Mouse (Mus musculus) myocyte (in vitro differentiated cells): ENCODE measurements around the gene Pprc1. TPM values are rescaled to one million over a fixed set of nuclear protein-coding genes. Genes with fewer than 3 reads are reported as not detected.

Source experiments
- H3K27me3 ChIP-seq: one replicate; pipeline ENCODE4 v1.6.1; 2011; ENCODE audit not compliant: control insufficient read depth, insufficient read depth, insufficient read length
- H3K36me3 ChIP-seq: one replicate; pipeline ENCODE4 v1.6.1; 2011; ENCODE audit not compliant: control insufficient read depth, insufficient read depth
- H3K4me2 ChIP-seq: one replicate; pipeline ENCODE4 v1.6.1; 2011; ENCODE audit warnings: low read depth, control low read depth
- H3K4me3 ChIP-seq: one replicate; pipeline ENCODE4 v1.5.1; 2011; ENCODE audit warnings: mild to moderate bottlenecking, control low read depth, moderate library complexity
- H3K79me2 ChIP-seq: one replicate; pipeline ENCODE4 v1.6.1; 2011; ENCODE audit not compliant: control insufficient read depth, insufficient read depth
- H3ac ChIP-seq: one replicate; pipeline ENCODE4 v1.6.1; 2011; ENCODE audit not compliant: control insufficient read depth, insufficient read length
- CEBPB ChIP-seq: IDR thresholded peaks from 2 replicates; pipeline ENCODE4 v1.6.1; 2011; ENCODE audit warnings: mild to moderate bottlenecking, moderate library complexity; ENCODE audit not compliant: poor library complexity, insufficient read depth, severe bottlenecking
- E2F4 ChIP-seq: IDR thresholded peaks from one replicate; pipeline ENCODE4 v1.6.1; 2011; ENCODE audit warnings: mild to moderate bottlenecking, control low read depth, moderate library complexity; ENCODE audit not compliant: insufficient read depth
- MAX ChIP-seq: IDR thresholded peaks from one replicate; pipeline ENCODE4 v1.6.1; 2011; ENCODE audit warnings: low read depth, mild to moderate bottlenecking, control low read depth
- MYOD1 ChIP-seq, 3 experiments: IDR thresholded peaks; one replicate each; pipeline ENCODE4 v1.6.1; 2011; ENCODE audit warnings: control low read depth in 2 of 3, low read depth in 2 of 3, mild to moderate bottlenecking in 2 of 3, moderate library complexity in 1 of 3; ENCODE audit not compliant: insufficient read length in 2 of 3, control insufficient read depth in 1 of 3
- MYOG ChIP-seq, 3 experiments: IDR thresholded peaks; one replicate each; pipeline ENCODE4 v1.6.1; 2011; ENCODE audit warnings: control low read depth in 2 of 3, low read depth in 2 of 3, mild to moderate bottlenecking in 2 of 3; ENCODE audit not compliant: insufficient read length in 2 of 3, control insufficient read depth in 1 of 3, insufficient read depth in 1 of 3
- POLR2A ChIP-seq: IDR thresholded peaks from one replicate; pipeline ENCODE4 v1.6.1; 2011; ENCODE audit warnings: low read depth, mild to moderate bottlenecking, control low read depth, moderate library complexity; ENCODE audit not compliant: insufficient read length
- POLR2AphosphoS2 ChIP-seq: IDR thresholded peaks from one replicate; pipeline ENCODE4 v1.6.1; 2011; ENCODE audit warnings: low read depth, control low read depth; ENCODE audit not compliant: insufficient read length
- REST ChIP-seq: IDR thresholded peaks from one replicate; pipeline ENCODE4 v1.6.1; 2011; ENCODE audit warnings: mild to moderate bottlenecking, control low read depth, moderate library complexity; ENCODE audit not compliant: insufficient read depth, insufficient read length
- SRF ChIP-seq: IDR thresholded peaks from one replicate; pipeline ENCODE4 v1.6.1; 2011; ENCODE audit warnings: low read depth; ENCODE audit not compliant: control insufficient read depth, insufficient read length
- TCF12 ChIP-seq: IDR thresholded peaks from one replicate; pipeline ENCODE4 v1.6.1; 2011; ENCODE audit warnings: mild to moderate bottlenecking, control low read depth; ENCODE audit not compliant: poor library complexity, insufficient read depth, severe bottlenecking
- TCF3 ChIP-seq: IDR thresholded peaks from one replicate; pipeline ENCODE4 v1.6.1; 2011; ENCODE audit warnings: low read depth, control low read depth; ENCODE audit not compliant: insufficient read length
- USF1 ChIP-seq: IDR thresholded peaks from one replicate; pipeline ENCODE4 v1.6.1; 2011; ENCODE audit warnings: low read depth, mild to moderate bottlenecking, control low read depth, moderate library complexity
- polyA plus RNA-seq: library from polyadenylated mRNA; unstranded; fragments of >200 nt; fragmentation: generic; extraction: Trizol; gene quantifications from one replicate; pipeline ENCODE4 v1.2.1, GENCODE M21; 2012; ENCODE audit warnings: missing spikeins

The Pprc1 gene
- polyA plus RNA-seq, 1 experiment = 19.7 TPM

DNA sequence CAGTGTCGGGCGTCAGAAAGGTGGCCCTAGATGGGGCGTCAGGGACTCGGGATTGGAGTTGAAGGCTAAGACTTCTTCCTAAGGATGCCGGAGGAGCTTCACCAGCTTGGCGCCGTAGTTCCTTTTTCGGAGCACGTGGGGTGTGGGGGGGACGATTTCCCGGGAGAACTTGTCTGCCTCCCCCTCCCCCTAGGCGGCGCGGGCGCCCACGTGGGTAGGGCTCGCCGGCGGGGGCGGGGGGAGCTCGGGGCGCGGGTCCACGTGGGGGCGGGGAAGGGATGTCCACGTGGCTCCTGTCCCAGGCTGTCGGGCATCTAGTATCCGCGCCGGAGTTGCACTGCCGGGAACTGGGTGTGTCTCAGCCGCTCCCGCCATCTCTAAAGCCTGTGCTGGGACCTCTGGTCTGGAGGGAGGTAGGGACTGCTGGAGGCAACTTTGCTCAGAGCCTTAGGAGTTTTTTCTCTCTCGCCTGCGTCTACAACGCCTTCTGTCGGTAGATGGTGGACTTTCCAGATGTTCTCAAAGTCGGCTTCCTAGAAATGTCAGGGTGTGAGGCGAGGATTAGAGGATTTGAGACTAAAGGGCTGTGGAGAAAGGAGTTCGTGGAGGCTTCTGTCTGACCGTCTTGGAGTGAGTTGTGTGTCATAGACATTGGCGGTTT lies 12.4 kb downstream of the Pprc1 start:
- Histone ChIP-seq H3K4me3 (peak overlapping the region; percentile 83), H3K36me3 (peaks cover 7% of the 10 kb centered on the region), H3K79me2 (peaks cover 51% of the 10 kb centered on the region), H3ac (peak overlapping the region; percentile 53), H3K4me2 (peak overlapping the region; percentile 91), H3K27me3 (no peaks in the 10 kb centered on the region)
- TF ChIP-seq MAX (no peak), MYOD1 (IDR thresholded peaks at IDR 0.05; ENCODE audit: control insufficient read depth in 1 of 3, insufficient read length in 2 of 3, low read depth in 2 of 3) (peak in 1 of 3 experiments; percentile 11), SRF (no peak), POLR2A (no peak), POLR2AphosphoS2 (peak; percentile 58), CEBPB (no peak), REST (no peak), E2F4 (peak; percentile 23), MYOG (IDR thresholded peaks at IDR 0.05; ENCODE audit: control insufficient read depth in 1 of 3, insufficient read depth in 1 of 3, insufficient read length in 2 of 3, low read depth in 2 of 3) (no peak), TCF3 (no peak), USF1 (peak; percentile 71), TCF12 (no peak)

- H3K4me3 ChIP-seq = peak overlapping the region; percentile 83
- peaks cover 10% of the 10 kb centered on the region for H3K36me3 ChIP-seq
- no peak overlapping the region for H3ac ChIP-seq
These were observed 13.8 kb downstream of the Pprc1 start for GRCm38 (mm10) chr19:46058466-46058865.

GRCm38 (mm10) chr19:46060845-46061244 lies 16.2 kb downstream of the Pprc1 start:
- no peak overlapping the region for H3ac ChIP-seq
- H3K27me3 ChIP-seq = no peaks in the 10 kb centered on the region
- no peak overlapping the region for H3K4me3 ChIP-seq
- TF ChIP-seq CEBPB = no peak
- TF ChIP-seq MYOG (IDR thresholded peaks at IDR 0.05; ENCODE audit: control insufficient read depth in 1 of 3, insufficient read depth in 1 of 3, insufficient read length in 2 of 3, low read depth in 2 of 3) = peak in 1 of 3 experiments; percentile 9
- TF ChIP-seq MYOD1 (IDR thresholded peaks at IDR 0.05; ENCODE audit: control insufficient read depth in 1 of 3, insufficient read length in 2 of 3, low read depth in 2 of 3) = peak in 2 of 3 experiments; percentile 10 to 33
- no peak for TF ChIP-seq TCF12
- TF ChIP-seq SRF = no peak
- H3K36me3 ChIP-seq = peaks cover 22% of the 10 kb centered on the region
- H3K79me2 ChIP-seq = peaks cover 59% of the 10 kb centered on the region
- no peak overlapping the region for H3K4me2 ChIP-seq

More at GRCm38 (mm10) chr19:46058466-46058865, 13.8 kb downstream of the Pprc1 start:
- H3K79me2 ChIP-seq = peaks cover 54% of the 10 kb centered on the region
- TF ChIP-seq POLR2A (no peak), E2F4 (no peak), USF1 (no peak), POLR2AphosphoS2 (no peak), CEBPB (no peak), SRF (no peak), MYOD1 (IDR thresholded peaks at IDR 0.05; ENCODE audit: control insufficient read depth in 1 of 3, insufficient read length in 2 of 3, low read depth in 2 of 3) (no peak)
- H3K27me3 ChIP-seq = no peaks in the 10 kb centered on the region
- peak overlapping the region; percentile 91 for H3K4me2 ChIP-seq

- Histone ChIP-seq H3ac (no peak overlapping the region), H3K4me3 (no peak overlapping the region), H3K79me2 (peaks cover 4% of the 10 kb centered on the region), H3K27me3 (no peaks in the 10 kb centered on the region), H3K36me3 (peaks cover 41% of the 10 kb centered on the region), H3K4me2 (no peak overlapping the region)
- TF ChIP-seq TCF3 (no peak), REST (no peak), TCF12 (no peak), CEBPB (no peak), USF1 (no peak), MYOD1 (IDR thresholded peaks at IDR 0.05; ENCODE audit: control insufficient read depth in 1 of 3, insufficient read length in 2 of 3, low read depth in 2 of 3) (no peak), E2F4 (no peak), MAX (no peak), MYOG (IDR thresholded peaks at IDR 0.05; ENCODE audit: control insufficient read depth in 1 of 3, insufficient read depth in 1 of 3, insufficient read length in 2 of 3, low read depth in 2 of 3) (no peak), POLR2A (no peak), POLR2AphosphoS2 (no peak)
These were observed 23.4 kb downstream of the Pprc1 start for GRCm38 (mm10) chr19:46068054-46068453.

- H3K4me3 ChIP-seq = no peak overlapping the region
- TF ChIP-seq MYOG (IDR thresholded peaks at IDR 0.05; ENCODE audit: control insufficient read depth in 1 of 3, insufficient read depth in 1 of 3, insufficient read length in 2 of 3, low read depth in 2 of 3) (no peak), POLR2AphosphoS2 (no peak), POLR2A (no peak), TCF3 (no peak), USF1 (no peak), MAX (no peak), TCF12 (no peak), SRF (no peak), CEBPB (no peak), E2F4 (no peak), MYOD1 (IDR thresholded peaks at IDR 0.05; ENCODE audit: control insufficient read depth in 1 of 3, insufficient read length in 2 of 3, low read depth in 2 of 3) (no peak), REST (no peak)
- no peaks in the 10 kb centered on the region for H3K27me3 ChIP-seq
- H3K79me2 ChIP-seq = peaks cover 24% of the 10 kb centered on the region
- no peak overlapping the region for H3K4me2 ChIP-seq
- peaks cover 17% of the 10 kb centered on the region for H3K36me3 ChIP-seq
- H3ac ChIP-seq = no peak overlapping the region
These were observed 28.6 kb downstream of the Pprc1 start for GRCm38 (mm10) chr19:46073285-46073684.
